Mouse (Mus musculus): ENCODE results near the gene Nlrp9a. TPM values are rescaled to one million over a fixed set of nuclear protein-coding genes. Genes with fewer than 3 reads are reported as not detected.
"Not testable (repeated sequence)": the region's sequence is repeated elsewhere in the genome, so short reads cannot be mapped to it uniquely, and the experiment has no call there.

The Nlrp9a gene
- not detected for total RNA-seq (2022)

DNA sequence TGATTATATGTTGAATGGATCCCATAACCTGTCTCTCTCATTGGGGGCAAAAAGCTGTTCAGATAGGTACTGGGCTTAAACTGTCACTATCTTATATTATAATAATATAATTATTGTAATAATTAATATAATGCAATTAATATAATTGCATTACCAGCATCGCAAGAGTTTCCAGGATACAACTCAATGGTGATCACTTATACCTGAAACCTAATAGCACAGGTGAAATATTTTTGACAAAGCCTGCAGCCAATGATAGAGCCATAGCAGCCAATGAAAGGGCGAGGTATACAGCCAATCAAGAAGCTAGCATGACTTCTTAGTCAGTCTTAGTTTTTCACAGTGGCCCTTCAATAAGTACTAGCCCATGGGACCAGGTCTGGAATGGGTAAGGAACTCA is at the start of gene Nlrp9a:
Gene Nlrp9a, plus strand, starts transcription at position 301 of the 400 bp plus-strand sequence.
- DNase-seq (ENCODE audit: low spot score in 2 of 2): not testable (repeated sequence)

DNA sequence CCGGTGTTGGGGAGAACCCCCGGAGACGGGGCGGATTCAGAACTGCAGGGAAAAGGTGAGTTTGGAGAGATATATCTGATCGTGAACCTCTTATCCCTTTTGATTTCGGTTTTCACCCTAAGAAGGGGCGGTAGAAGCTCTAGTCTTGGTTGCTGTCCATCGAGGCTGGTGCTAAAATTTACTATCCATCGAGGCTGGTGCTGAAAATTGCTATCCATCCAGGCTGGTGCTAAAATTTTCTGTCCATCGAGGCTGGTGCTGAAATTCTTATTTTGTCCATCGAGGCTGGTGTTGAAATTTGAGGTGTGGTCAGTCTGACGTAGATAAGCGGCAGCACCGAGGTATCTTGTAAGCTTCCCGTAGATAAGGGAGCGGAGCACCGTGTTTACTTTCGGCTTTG is 45.3 kb upstream of the Nlrp9a start:
- DNase-seq (ENCODE audit: low spot score in 2 of 2): not testable (repeated sequence)

DNA sequence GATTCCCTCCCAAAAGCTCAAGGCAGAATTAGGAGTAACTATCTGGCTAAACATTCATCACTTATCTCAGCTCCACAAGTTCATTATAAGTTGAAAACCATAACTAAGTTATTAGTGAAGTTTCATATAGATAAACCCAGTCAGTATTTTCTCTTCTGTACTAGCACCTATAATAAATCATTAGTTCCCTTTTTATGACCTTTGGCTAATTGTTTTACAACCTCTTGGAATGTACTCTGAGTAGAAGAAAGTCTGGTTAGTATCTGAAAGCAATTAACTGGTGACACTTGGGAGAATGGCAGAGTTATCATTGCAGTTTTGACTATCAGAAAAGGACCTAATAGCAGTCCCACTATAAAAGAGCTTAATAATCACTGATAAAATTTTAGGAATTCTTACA is 54.3 kb downstream of the Nlrp9a start:
- no peak for DNase-seq (ENCODE audit: low spot score in 2 of 2)

DNA sequence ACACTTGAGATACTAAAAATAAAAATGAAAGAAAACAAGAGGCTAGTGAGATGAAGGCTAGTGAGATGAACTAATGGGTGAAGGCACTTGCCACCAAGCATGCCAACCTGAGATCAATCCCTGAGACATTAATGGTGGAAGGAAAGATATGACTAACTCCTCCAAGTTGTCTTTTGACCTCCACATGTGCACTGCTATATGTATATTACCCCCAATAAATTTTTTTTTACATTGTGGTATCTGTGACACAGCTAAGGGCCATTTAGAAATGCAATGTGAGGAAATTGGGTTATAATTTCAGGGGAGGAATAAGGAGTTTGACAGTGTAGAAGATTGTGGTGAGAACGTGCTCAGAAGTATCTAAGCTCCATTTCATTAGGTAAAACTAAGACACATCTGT is 55.0 kb downstream of the Nlrp9a start:
- DNase-seq (ENCODE audit: low spot score in 2 of 2): no peak

DNA sequence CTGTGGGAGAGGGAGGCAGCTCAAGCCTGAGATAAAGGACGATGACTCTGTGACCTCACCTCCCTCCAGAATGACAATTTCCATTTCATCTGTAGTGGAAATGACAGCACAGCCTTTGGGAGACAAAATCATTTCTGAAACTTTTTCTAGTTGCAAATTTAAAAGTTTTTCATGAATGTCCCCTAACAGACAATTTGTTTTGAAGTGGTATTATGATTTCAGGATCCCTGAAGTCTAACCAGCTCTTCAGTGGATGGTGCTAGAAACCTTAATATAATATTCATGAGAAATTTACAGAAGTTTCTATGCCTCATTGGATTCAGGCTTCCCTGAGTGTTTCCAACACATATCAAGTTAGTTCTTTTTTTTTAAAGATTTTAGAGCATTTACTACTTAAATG is 83.5 kb downstream of the Nlrp9a start, which contains the start of gene Vmn1r185:
Gene Vmn1r185, minus strand, starts transcription at position 101 of the 400 bp plus-strand sequence.
- not testable (repeated sequence) for DNase-seq (ENCODE audit: low spot score in 2 of 2)

Small RNAs within 50 kb of the gene (microRNA-seq; reads per million reads assigned to microRNA genes)
- 0 reads per million in 2 experiments for gene Gm25947

Other genes starting within 250 kb of the Nlrp9a start
- not detected for gene Cyp2a4, start 227.9 kb upstream of the Nlrp9a start, total RNA-seq (2022)
- not detected for gene Nlrp9c, start 131.3 kb upstream of the Nlrp9a start, total RNA-seq (2022)
- not detected for gene Nlrp4a, start 99.9 kb upstream of the Nlrp9a start, total RNA-seq (2022)
- not detected for gene Vmn1r185, start 83.4 kb downstream of the Nlrp9a start, total RNA-seq (2022)
- gene Cyp2b23, start 151.4 kb downstream of the Nlrp9a start, total RNA-seq (2022): not detected
- not detected for gene Cyp2b19, start 222.1 kb downstream of the Nlrp9a start, total RNA-seq (2022)